Mouse (Mus musculus): ENCODE data around the gene Pde3a. TPM values are rescaled to one million over a fixed set of nuclear protein-coding genes. Genes with fewer than 3 reads are reported as not detected.

Pde3a gene
- polyA plus RNA-seq, 1 experiment from 2014 or later = 26.9 TPM

DNA sequence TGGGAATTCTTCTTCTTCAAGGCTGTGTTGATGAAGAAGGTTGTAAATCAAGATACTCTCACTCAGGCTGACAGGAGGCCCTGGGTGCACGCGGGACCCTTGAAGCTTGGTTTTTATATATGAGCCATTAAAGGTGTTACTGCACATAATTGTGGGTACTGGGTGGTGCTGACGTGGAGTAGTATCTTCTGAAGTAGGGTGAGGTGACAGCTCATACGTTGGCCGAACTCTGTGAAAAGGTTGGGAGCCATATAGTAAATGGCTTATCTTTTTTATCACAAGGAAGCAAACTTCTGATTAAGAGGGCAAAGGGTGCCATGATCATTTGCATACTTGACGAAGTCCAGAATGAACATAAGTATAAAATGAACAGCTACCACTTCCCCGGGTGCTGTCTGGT, 3.5 kb downstream of the Pde3a start:
- 53% methylated on average over 7 of the region's 7 CpGs for WGBS
- Histone ChIP-seq H3K9ac (ENCODE audit: low read length) (peak overlapping the region; percentile 25), H3K36me3 (ENCODE audit: control insufficient read depth, insufficient read depth, low read length) (peaks cover under 1% of the 10 kb centered on the region; the same call in 1 of the 2 replicates), H3K4me2 (ENCODE audit: low read length) (peak overlapping the region; percentile 78), H3K4me1 (replicated peaks; ENCODE audit: control insufficient read depth, insufficient read depth, low read length) (peaks cover 50% of the 10 kb centered on the region), H3K9me3 (ENCODE audit: control insufficient read depth, low read length) (no peaks in the 10 kb centered on the region), H3K27ac (ENCODE audit: low read depth) (no peak overlapping the region), H3K4me3 (ENCODE audit: low read depth, low read length) (peak overlapping the region; percentile 88), H3K27me3 (replicated peaks; ENCODE audit: control insufficient read depth, insufficient read depth, low read length) (no peaks in the 10 kb centered on the region)
- DNase-seq (ENCODE audit: low spot score) (peak; percentile 52), ATAC-seq (replicated peaks; ENCODE audit: low FRiP score, low TSS enrichment, low read depth) (no peak)

DNA sequence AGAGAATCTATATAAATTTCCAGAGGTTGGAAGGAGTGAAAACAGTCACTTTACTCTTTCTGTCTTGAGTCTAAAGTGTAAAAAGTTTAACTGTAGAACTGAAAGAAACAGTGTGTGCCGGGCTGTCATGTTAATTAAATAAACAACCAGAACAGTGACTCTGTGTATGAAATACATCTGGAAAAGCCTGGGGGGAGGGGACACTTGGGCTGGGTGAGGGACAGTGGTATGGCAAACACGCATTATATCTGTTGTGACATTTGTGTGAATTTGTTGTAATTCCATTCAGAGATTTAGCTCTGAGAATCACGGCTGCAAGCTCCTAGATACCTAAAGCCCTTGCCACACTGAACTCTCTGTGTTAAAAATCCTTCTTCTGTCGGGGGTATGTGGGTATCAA, 5.9 kb downstream of the Pde3a start:
- Histone ChIP-seq H3K4me3 (ENCODE audit: low read depth, low read length) (no peak overlapping the region), H3K4me2 (ENCODE audit: low read length) (peak overlapping the region; percentile 39), H3K9me3 (ENCODE audit: control insufficient read depth, low read length) (no peaks in the 10 kb centered on the region), H3K4me1 (replicated peaks; ENCODE audit: control insufficient read depth, insufficient read depth, low read length) (peaks cover 47% of the 10 kb centered on the region), H3K36me3 (ENCODE audit: control insufficient read depth, insufficient read depth, low read length) (no peaks in the 10 kb centered on the region), H3K27me3 (replicated peaks; ENCODE audit: control insufficient read depth, insufficient read depth, low read length) (no peaks in the 10 kb centered on the region), H3K9ac (ENCODE audit: low read length) (no peak overlapping the region), H3K27ac (ENCODE audit: low read depth) (peak overlapping the region; percentile 16)
- ATAC-seq (replicated peaks; ENCODE audit: low FRiP score, low TSS enrichment, low read depth) = no peak
- peak; percentile 54 for DNase-seq (ENCODE audit: low spot score)
- 38% methylated on average over 4 of the region's 4 CpGs for WGBS

DNA sequence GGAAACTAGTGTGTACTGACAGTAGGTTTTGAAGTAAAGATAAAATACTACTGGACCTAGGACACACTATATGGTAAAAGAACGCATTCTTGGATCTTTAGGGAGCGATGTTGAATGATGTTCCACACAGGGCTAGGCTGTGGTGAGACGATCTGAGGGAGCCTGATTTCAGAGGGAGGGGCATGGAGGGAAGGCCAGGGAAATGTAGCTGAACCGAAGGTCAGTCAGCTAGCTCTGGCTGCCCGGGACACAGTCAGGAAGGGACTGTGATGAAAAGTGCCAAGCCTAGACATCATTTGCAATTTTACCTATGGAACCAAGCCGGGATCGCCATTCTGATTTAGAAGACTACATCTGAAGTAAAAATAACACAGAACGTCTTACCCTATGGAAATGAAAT, 7.8 kb downstream of the Pde3a start:
- 51% methylated on average over 8 of the region's 8 CpGs for WGBS
- Histone ChIP-seq H3K9ac (ENCODE audit: low read length) (no peak overlapping the region), H3K27me3 (replicated peaks; ENCODE audit: control insufficient read depth, insufficient read depth, low read length) (no peaks in the 10 kb centered on the region), H3K36me3 (ENCODE audit: control insufficient read depth, insufficient read depth, low read length) (no peaks in the 10 kb centered on the region), H3K4me2 (ENCODE audit: low read length) (no peak overlapping the region), H3K27ac (ENCODE audit: low read depth) (no peak overlapping the region), H3K9me3 (ENCODE audit: control insufficient read depth, low read length) (no peaks in the 10 kb centered on the region), H3K4me3 (ENCODE audit: low read depth, low read length) (no peak overlapping the region), H3K4me1 (replicated peaks; ENCODE audit: control insufficient read depth, insufficient read depth, low read length) (peaks cover 44% of the 10 kb centered on the region)
- DNase-seq (ENCODE audit: low spot score) (no peak), ATAC-seq (replicated peaks; ENCODE audit: low FRiP score, low TSS enrichment, low read depth) (no peak; the same call in 1 of the 2 replicates)

DNA sequence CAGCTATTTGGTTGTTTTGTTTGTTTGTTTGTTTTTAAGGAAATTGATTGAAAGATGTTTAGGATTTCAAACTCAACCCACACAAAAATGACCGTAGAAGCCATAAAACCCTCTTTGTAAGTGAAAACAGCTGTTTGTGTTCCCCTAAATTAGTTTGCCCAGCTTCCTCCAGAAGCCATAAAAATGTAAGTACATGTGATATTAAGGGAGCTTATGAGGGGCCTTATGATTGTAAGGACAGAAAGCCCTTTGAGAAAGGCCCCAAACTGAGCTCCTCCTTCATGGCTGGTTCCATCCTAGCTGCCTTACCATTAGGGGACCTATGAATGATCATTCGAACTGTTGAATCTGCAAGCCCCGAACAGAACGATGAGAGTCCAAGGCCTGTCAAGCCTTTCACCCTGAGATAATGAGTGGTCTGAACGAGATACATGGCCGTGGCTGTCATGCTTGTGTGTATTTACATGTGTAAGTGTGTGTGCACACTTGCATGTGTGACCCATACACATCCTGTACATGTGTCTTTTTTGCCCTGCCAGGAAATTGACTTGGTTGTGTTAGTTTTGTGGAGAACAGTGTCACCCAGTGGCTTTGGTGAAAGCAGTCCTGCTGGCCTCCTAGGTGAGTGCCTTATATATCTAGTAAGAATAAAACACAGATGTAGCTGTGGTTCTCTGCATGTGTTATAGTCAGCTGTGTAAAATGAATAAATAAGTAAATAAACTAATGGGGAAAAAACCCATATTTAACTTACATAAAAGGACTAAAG, 8.5 kb downstream of the Pde3a start:
- no peaks in the 10 kb centered on the region for H3K9me3 ChIP-seq (ENCODE audit: control insufficient read depth, low read length)
- 79% methylated on average over 6 of the region's 6 CpGs for WGBS
- H3K27me3 ChIP-seq (replicated peaks; ENCODE audit: control insufficient read depth, insufficient read depth, low read length) = no peaks in the 10 kb centered on the region
- H3K27ac ChIP-seq (ENCODE audit: low read depth) = no peak overlapping the region
- H3K9ac ChIP-seq (ENCODE audit: low read length) = no peak overlapping the region
- no peak overlapping the region for H3K4me3 ChIP-seq (ENCODE audit: low read depth, low read length)
- H3K4me2 ChIP-seq (ENCODE audit: low read length) = no peak overlapping the region
- no peak for DNase-seq (ENCODE audit: low spot score)
- no peak for ATAC-seq (replicated peaks; ENCODE audit: low FRiP score, low TSS enrichment, low read depth)
- H3K4me1 ChIP-seq (replicated peaks; ENCODE audit: control insufficient read depth, insufficient read depth, low read length) = peaks cover 37% of the 10 kb centered on the region
- no peaks in the 10 kb centered on the region for H3K36me3 ChIP-seq (ENCODE audit: control insufficient read depth, insufficient read depth, low read length)

GRCm38 (mm10) chr6:141265257-141265656, 16.2 kb downstream of the Pde3a start:
- H3K4me2 ChIP-seq (ENCODE audit: low read length) = no peak overlapping the region
- 79% methylated on average over 4 of the region's 4 CpGs for WGBS
- no peak overlapping the region for H3K9ac ChIP-seq (ENCODE audit: low read length)
- no peak overlapping the region for H3K27ac ChIP-seq (ENCODE audit: low read depth)
- ATAC-seq (replicated peaks; ENCODE audit: low FRiP score, low TSS enrichment, low read depth) (no peak), DNase-seq (ENCODE audit: low spot score) (no peak)
- 0 out of 2 replicates have a peak, but pooled peaks cover 3% of the 10 kb centered on the region for H3K36me3 ChIP-seq (ENCODE audit: control insufficient read depth, insufficient read depth, low read length)
- no peak overlapping the region for H3K4me3 ChIP-seq (ENCODE audit: low read depth, low read length)
- H3K4me1 ChIP-seq (replicated peaks; ENCODE audit: control insufficient read depth, insufficient read depth, low read length) = peaks cover 15% of the 10 kb centered on the region
- H3K9me3 ChIP-seq (ENCODE audit: control insufficient read depth, low read length) = no peaks in the 10 kb centered on the region
- H3K27me3 ChIP-seq (replicated peaks; ENCODE audit: control insufficient read depth, insufficient read depth, low read length) = no peaks in the 10 kb centered on the region

DNA sequence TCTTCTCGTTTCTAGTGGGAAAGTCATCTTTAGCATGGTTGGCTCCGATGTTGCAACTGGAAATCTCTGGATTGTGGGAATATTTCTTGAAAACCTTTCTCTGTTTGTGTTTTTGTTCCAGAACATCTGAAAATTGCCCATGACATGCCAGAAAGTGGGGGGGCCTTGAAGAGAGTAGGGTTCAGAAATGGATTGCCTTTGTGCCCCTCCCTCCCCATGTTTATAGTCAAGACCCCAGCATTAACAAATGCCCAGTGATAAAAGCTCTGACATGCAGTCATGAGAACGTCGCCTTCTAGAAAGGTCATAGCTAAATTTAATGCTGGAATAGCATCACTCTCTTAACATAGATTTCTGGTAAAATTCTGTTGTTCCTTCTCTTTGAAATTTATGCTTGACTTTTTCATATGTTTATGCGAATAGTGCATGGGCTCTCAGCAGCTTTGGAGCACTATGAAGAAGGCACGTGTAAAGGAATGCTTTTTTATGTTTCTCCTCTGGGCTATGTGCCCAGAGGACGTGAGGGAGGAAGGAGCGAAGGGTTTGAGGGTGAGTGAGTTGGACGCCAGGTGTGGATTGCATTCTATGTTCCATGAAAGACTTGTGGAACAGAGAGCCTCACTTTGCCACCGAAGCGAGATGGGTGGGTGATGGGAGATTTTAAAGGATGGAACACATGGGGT, 19.0 kb downstream of the Pde3a start:
- ATAC-seq (replicated peaks; ENCODE audit: low FRiP score, low TSS enrichment, low read depth) = no peak

GRCm38 (mm10) chr6:141268871-141269270, 19.8 kb downstream of the Pde3a start:
- peaks cover 22% of the 10 kb centered on the region for H3K4me1 ChIP-seq (replicated peaks; ENCODE audit: control insufficient read depth, insufficient read depth, low read length)
- H3K27me3 ChIP-seq (replicated peaks; ENCODE audit: control insufficient read depth, insufficient read depth, low read length) = no peaks in the 10 kb centered on the region
- WGBS = 97% methylated on average over 5 of the region's 5 CpGs
- H3K4me3 ChIP-seq (ENCODE audit: low read depth, low read length) = no peak overlapping the region
- no peak for ATAC-seq (replicated peaks; ENCODE audit: low FRiP score, low TSS enrichment, low read depth)
- no peak overlapping the region for H3K9ac ChIP-seq (ENCODE audit: low read length)
- no peak for DNase-seq (ENCODE audit: low spot score)
- H3K27ac ChIP-seq (ENCODE audit: low read depth) = no peak overlapping the region
- H3K4me2 ChIP-seq (ENCODE audit: low read length) = no peak overlapping the region
- no peaks in the 10 kb centered on the region for H3K9me3 ChIP-seq (ENCODE audit: control insufficient read depth, low read length)
- H3K36me3 ChIP-seq (ENCODE audit: control insufficient read depth, insufficient read depth, low read length) = 0 out of 2 replicates have a peak, but pooled peaks cover 3% of the 10 kb centered on the region

More for the DNA sequence above, 19.0 kb downstream of the Pde3a start:
- H3K27ac ChIP-seq (ENCODE audit: low read depth) = no peak overlapping the region
- H3K4me1 ChIP-seq (replicated peaks; ENCODE audit: control insufficient read depth, insufficient read depth, low read length) = peaks cover 22% of the 10 kb centered on the region
- H3K9ac ChIP-seq (ENCODE audit: low read length) = no peak overlapping the region
- H3K9me3 ChIP-seq (ENCODE audit: control insufficient read depth, low read length) = no peaks in the 10 kb centered on the region
- DNase-seq (ENCODE audit: low spot score) = no peak
- no peak overlapping the region for H3K4me2 ChIP-seq (ENCODE audit: low read length)
- H3K36me3 ChIP-seq (ENCODE audit: control insufficient read depth, insufficient read depth, low read length) = 0 out of 2 replicates have a peak, but pooled peaks cover 3% of the 10 kb centered on the region
- WGBS = 72% methylated on average over 11 of the region's 11 CpGs
- H3K27me3 ChIP-seq (replicated peaks; ENCODE audit: control insufficient read depth, insufficient read depth, low read length) = no peaks in the 10 kb centered on the region
- no peak overlapping the region for H3K4me3 ChIP-seq (ENCODE audit: low read depth, low read length)

GRCm38 (mm10) chr6:141271133-141271532, 22.1 kb downstream of the Pde3a start:
- Histone ChIP-seq H3K4me3 (ENCODE audit: low read depth, low read length) (no peak overlapping the region), H3K4me1 (replicated peaks; ENCODE audit: control insufficient read depth, insufficient read depth, low read length) (peaks cover 22% of the 10 kb centered on the region), H3K27me3 (replicated peaks; ENCODE audit: control insufficient read depth, insufficient read depth, low read length) (no peaks in the 10 kb centered on the region), H3K9ac (ENCODE audit: low read length) (no peak overlapping the region), H3K9me3 (ENCODE audit: control insufficient read depth, low read length) (no peaks in the 10 kb centered on the region), H3K27ac (ENCODE audit: low read depth) (no peak overlapping the region), H3K4me2 (ENCODE audit: low read length) (no peak overlapping the region), H3K36me3 (ENCODE audit: control insufficient read depth, insufficient read depth, low read length) (no peaks in the 10 kb centered on the region)
- no peak for ATAC-seq (replicated peaks; ENCODE audit: low FRiP score, low TSS enrichment, low read depth)
- WGBS = 81% methylated on average over 5 of the region's 5 CpGs
- DNase-seq (ENCODE audit: low spot score) = no peak
